Mouse (Mus musculus): Measurements from ENCODE around the gene Calu.

The Calu gene

DNA sequence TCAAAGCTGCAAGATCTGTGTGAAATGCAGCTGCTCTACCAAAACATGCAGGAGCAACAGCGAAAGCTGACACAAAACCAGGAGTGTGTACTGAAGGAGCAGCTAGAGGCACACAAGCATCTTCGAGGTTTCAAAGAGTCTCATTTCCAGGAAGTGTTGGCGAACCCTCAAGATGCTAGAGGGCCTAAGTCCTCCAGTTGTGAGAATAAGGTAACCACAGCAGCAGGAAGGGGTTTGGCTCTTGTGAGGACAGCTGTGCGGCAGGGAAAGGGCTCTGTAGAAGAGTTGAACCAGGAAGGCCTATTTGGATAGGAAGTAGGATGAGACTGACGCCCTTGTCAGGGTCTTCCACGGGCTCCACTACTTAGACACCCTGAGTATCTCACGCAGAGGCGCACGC is 67.6 kb downstream of the Calu start:
- DNase-seq (ENCODE audit: extremely low read depth, insufficient read length, low spot score), result no peak

DNA sequence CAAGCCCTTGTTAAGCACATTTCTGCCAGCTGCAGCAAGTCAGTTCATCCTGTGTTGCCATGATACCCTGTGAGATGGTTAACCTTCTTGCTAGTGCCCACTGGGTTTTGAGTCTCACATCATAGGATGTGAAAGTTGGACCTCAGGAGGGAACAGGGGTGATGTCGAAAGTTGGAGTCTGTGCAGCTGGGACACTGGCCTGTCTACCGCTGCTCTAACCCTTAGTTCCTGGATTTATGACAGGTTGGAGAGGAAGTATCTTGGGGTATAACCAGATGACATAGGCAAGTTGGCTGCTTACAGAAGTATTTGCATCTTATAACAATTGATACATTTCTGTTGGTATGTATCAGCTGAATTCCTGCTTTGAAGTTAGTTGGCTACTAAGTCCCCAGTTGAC is 72.7 kb downstream of the Calu start:
- no peak for DNase-seq (ENCODE audit: extremely low read depth, insufficient read length, low spot score)

DNA sequence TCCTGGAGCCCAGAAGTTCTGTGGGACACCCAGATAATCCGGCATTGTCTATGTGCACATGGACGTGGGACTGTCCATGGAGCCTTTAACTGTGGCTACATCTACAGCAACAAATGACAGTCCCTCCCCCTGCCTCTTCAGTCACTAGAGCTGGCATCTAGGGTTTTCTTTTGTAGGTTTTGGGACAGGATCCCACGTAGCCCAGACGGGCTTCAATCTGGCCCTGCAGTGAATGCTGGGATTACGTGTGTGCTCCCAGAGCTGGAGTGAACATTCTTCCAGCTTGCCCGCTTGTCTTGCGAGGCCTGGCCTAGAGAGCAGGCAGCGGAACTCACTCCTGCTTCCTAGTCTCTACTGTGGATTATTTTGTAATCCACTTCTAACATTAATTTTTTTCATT is 77.2 kb downstream of the Calu start:
- no peak for DNase-seq (ENCODE audit: extremely low read depth, insufficient read length, low spot score)

DNA sequence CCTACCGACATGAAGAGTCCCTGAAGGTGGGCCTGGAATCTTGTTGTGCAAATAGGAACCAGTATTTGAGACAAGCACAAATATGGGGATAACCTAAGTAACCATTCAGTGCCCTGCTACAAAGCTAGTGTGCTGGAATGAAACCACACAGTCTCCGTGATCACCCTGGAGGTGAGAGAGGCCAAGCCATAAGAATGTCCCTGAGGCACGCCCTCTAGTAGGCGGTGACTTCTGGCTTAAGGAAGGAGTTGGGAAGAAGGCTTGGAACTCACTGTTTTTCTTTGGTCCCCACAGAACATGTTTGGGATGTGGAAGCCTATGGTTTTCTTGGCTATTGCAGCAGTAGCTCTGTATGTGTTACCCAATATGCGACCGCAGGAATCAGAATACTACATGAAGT is 78.5 kb downstream of the Calu start:
- no peak for DNase-seq (ENCODE audit: extremely low read depth, insufficient read length, low spot score)
